Mouse (Mus musculus) bone marrow, adult 2 months (tissue): Measurements from ENCODE around the gene Igfbp2. TPM values are rescaled to one million over a fixed set of nuclear protein-coding genes. Genes with fewer than 3 reads are reported as not detected.

ENCODE experiments used
- H3K27ac ChIP-seq: fragments of 200-500 bp; 2 replicates; pipeline ENCODE4 v1.5.1; 2012; ENCODE audit warnings: low read depth, mild to moderate bottlenecking, control low read depth, inconsistent platforms, low read length; ENCODE audit not compliant: control insufficient read depth, poor library complexity, insufficient read depth
- H3K4me1 ChIP-seq: fragments of 200-500 bp; 2 replicates; pipeline ENCODE4 v1.6.1; 2011; ENCODE audit warnings: low read length; ENCODE audit not compliant: control insufficient read depth, insufficient read depth
- H3K4me3 ChIP-seq: fragments of 200-500 bp; replicated peaks from 2 replicates; pipeline ENCODE3; 2011; ENCODE audit warnings: mild to moderate bottlenecking, low read depth, low read length, control low read depth; ENCODE audit not compliant: control insufficient read depth
- CTCF ChIP-seq: fragments of 200-500 bp; IDR thresholded peaks from 2 replicates; pipeline ENCODE4 v1.5.1; 2011; ENCODE audit warnings: low read length, control low read depth; ENCODE audit not compliant: control insufficient read depth, insufficient read depth
- POLR2A ChIP-seq: fragments of 200-500 bp; IDR thresholded peaks from 2 replicates; pipeline ENCODE4 v1.6.1; 2011; ENCODE audit warnings: low read depth, mild to moderate bottlenecking, control low read depth, low read length, borderline replicate concordance; ENCODE audit not compliant: control insufficient read depth
- WGBS: fragments of 180-500 bp; shearing (Covaris S2); methylation state at CpG from one replicate; pipeline ENCODE4 v1.1.7; 2018; 5-methylcytosine and 5-hydroxymethylcytosine counted together
- polyA plus RNA-seq: library from polyadenylated mRNA; stranded (reverse); fragments of >200 nt; gene quantifications from 2 replicates; pipeline ENCODE4 v1.2.4, GENCODE M21; 2011; ENCODE audit warnings: low replicate concordance; ENCODE audit not compliant: missing spikeins, insufficient read depth, insufficient read length

Igfbp2 gene
- polyA plus RNA-seq, 1 experiment: 9.5 TPM

GRCm38 (mm10) chr1:72796128-72796527 lies 28.2 kb upstream of the Igfbp2 start:
- WGBS: 48% methylated on average over 2 of the region's 2 CpGs
- no peak for TF ChIP-seq CTCF
- no peak for TF ChIP-seq POLR2A
- Histone ChIP-seq H3K4me1 (no peaks in the 10 kb centered on the region), H3K27ac (no peak overlapping the region), H3K4me3 (no peak overlapping the region)

- TF ChIP-seq CTCF (no peak), POLR2A (no peak)
- H3K4me3 ChIP-seq: no peak overlapping the region
- 66% methylated on average over 4 of the region's 4 CpGs for WGBS
- no peaks in the 10 kb centered on the region for H3K4me1 ChIP-seq
- no peak overlapping the region for H3K27ac ChIP-seq
Measured at GRCm38 (mm10) chr1:72797102-72797665, 27.1 kb upstream of the Igfbp2 start.

- no peak overlapping the region for H3K27ac ChIP-seq
- no peaks in the 10 kb centered on the region for H3K4me1 ChIP-seq
- WGBS: 83% methylated on average over 2 of the region's 2 CpGs
- H3K4me3 ChIP-seq: no peak overlapping the region
- TF ChIP-seq CTCF (no peak), POLR2A (no peak)
Measured at GRCm38 (mm10) chr1:72798441-72798840, 25.9 kb upstream of the Igfbp2 start.

- Histone ChIP-seq H3K4me3 (no peak overlapping the region), H3K27ac (no peak overlapping the region), H3K4me1 (no peaks in the 10 kb centered on the region)
- no peak for TF ChIP-seq POLR2A
- 86% methylated on average over 4 of the region's 4 CpGs for WGBS
Measured at GRCm38 (mm10) chr1:72804031-72804430, 20.3 kb upstream of the Igfbp2 start.

- no peak for TF ChIP-seq CTCF
- TF ChIP-seq POLR2A: no peak
- WGBS: 37% methylated on average over 8 of the region's 8 CpGs
- Histone ChIP-seq H3K4me3 (no peak overlapping the region), H3K4me1 (no peaks in the 10 kb centered on the region), H3K27ac (no peak overlapping the region)
Measured at GRCm38 (mm10) chr1:72805037-72805436, 19.3 kb upstream of the Igfbp2 start.

- 45% methylated on average over 4 of the region's 4 CpGs for WGBS
- TF ChIP-seq CTCF: no peak
- no peak for TF ChIP-seq POLR2A
- no peak overlapping the region for H3K27ac ChIP-seq
- no peaks in the 10 kb centered on the region for H3K4me1 ChIP-seq
- no peak overlapping the region for H3K4me3 ChIP-seq
Measured at GRCm38 (mm10) chr1:72805476-72806043, 18.7 kb upstream of the Igfbp2 start.

- WGBS: 58% methylated on average over 11 of the region's 11 CpGs
- Histone ChIP-seq H3K4me1 (no peaks in the 10 kb centered on the region), H3K27ac (no peak overlapping the region), H3K4me3 (no peak overlapping the region)
- TF ChIP-seq CTCF: no peak
- no peak for TF ChIP-seq POLR2A
Measured at GRCm38 (mm10) chr1:72806044-72806584, 18.2 kb upstream of the Igfbp2 start.

- no peak overlapping the region for H3K27ac ChIP-seq
- TF ChIP-seq CTCF (no peak), POLR2A (no peak)
- 92% methylated on average over 7 of the region's 7 CpGs for WGBS
- no peaks in the 10 kb centered on the region for H3K4me1 ChIP-seq
- H3K4me3 ChIP-seq: no peak overlapping the region
Measured at GRCm38 (mm10) chr1:72809304-72809703, 15.0 kb upstream of the Igfbp2 start.
